Mouse (Mus musculus) ES-E14 (cell line): Measurements from ENCODE around the gene Loxl4. TPM values are rescaled to one million over a fixed set of nuclear protein-coding genes. Genes with fewer than 3 reads are reported as not detected.

Experiments used
- DNase-seq: peaks from one replicate; pipeline ENCODE4 v3.0.0-alpha.2; 2013; ENCODE audit warnings: low read depth, low spot score
- H3K27ac ChIP-seq: 2 replicates; pipeline ENCODE4 v1.5.1; 2012; ENCODE audit warnings: low read depth, mild to moderate bottlenecking, low read length, moderate library complexity, mixed read lengths; ENCODE audit not compliant: poor library complexity, insufficient read depth, severe bottlenecking
- H3K36me3 ChIP-seq: 2 replicates; pipeline ENCODE4 v1.6.1; 2012; ENCODE audit warnings: mild to moderate bottlenecking, low read length, moderate library complexity, mixed read lengths; ENCODE audit not compliant: control insufficient read depth, poor library complexity, insufficient read depth, severe bottlenecking
- H3K4me1 ChIP-seq, 2 experiments: fragments of 150-350 bp in 1 of 2; sonication (generic) in 1 of 2; 2 replicates each; pipeline ENCODE4 v1.6.1; 2012; ENCODE audit warnings: low read length in 2 of 2, mild to moderate bottlenecking in 1 of 2, mixed read lengths in 1 of 2; ENCODE audit not compliant: control insufficient read depth in 2 of 2, insufficient read depth in 2 of 2, poor library complexity in 1 of 2
- H3K4me3 ChIP-seq, 2 experiments: fragments of 150-350 bp in 1 of 2; sonication (generic) in 1 of 2; 2 replicates each; pipeline ENCODE4 v1.5.1; 2012; ENCODE audit warnings: low read length in 2 of 2, low read depth in 1 of 2, mild to moderate bottlenecking in 1 of 2, mixed read lengths in 1 of 2; ENCODE audit not compliant: insufficient read depth in 1 of 2, poor library complexity in 1 of 2, severe bottlenecking in 1 of 2
- H3K9ac ChIP-seq: 2 replicates; pipeline ENCODE4 v1.6.1; 2012; ENCODE audit warnings: low read depth, mild to moderate bottlenecking, low read length, mixed read lengths; ENCODE audit not compliant: poor library complexity, insufficient read depth, severe bottlenecking
- H3K9me3 ChIP-seq: fragments of 150-350 bp; sonication (generic); 2 replicates; pipeline ENCODE4 v1.6.1; 2012; ENCODE audit warnings: low read depth, mild to moderate bottlenecking, low read length; ENCODE audit not compliant: control insufficient read depth, insufficient read depth
- CHD2 ChIP-seq: IDR thresholded peaks from 2 replicates; pipeline ENCODE4 v1.6.1; 2014; ENCODE audit warnings: mild to moderate bottlenecking, low read depth, low read length, inconsistent platforms
- HCFC1 ChIP-seq: IDR thresholded peaks from 2 replicates; pipeline ENCODE4 v1.6.1; 2012; ENCODE audit warnings: low read length, inconsistent platforms, borderline replicate concordance; ENCODE audit not compliant: insufficient read depth
- MAFK ChIP-seq: IDR thresholded peaks from 2 replicates; pipeline ENCODE4 v1.6.1; 2014; ENCODE audit warnings: mild to moderate bottlenecking, low read depth, low read length, inconsistent platforms; ENCODE audit not compliant: insufficient read depth
- ZC3H11A ChIP-seq: IDR thresholded peaks from 2 replicates; pipeline ENCODE4 v1.6.1; 2012; ENCODE audit warnings: low read depth, mild to moderate bottlenecking, inconsistent platforms, low read length, borderline replicate concordance
- ZNF384 ChIP-seq: IDR thresholded peaks from 2 replicates; pipeline ENCODE4 v1.6.1; 2012; ENCODE audit warnings: low read depth, low read length, inconsistent platforms
- in situ Hi-C, 2 experiments: fragments of 600-800 bp; cut with MboI; formaldehyde crosslinking; loops; one replicate each; pipeline ENCODE4 v1.15.1; 2025; ENCODE audit warnings: low sequenced_read_pairs in 2 of 2, inconsistent platforms in 1 of 2; ENCODE audit not compliant: unreplicated experiment in 2 of 2
- total RNA-seq: library from RNA; depleted of rRNA; stranded (reverse); fragments of 300-350 nt; gene quantifications from 2 replicates; pipeline ENCODE4 v1.2.3, GENCODE M21; 2012

Gene Loxl4
- total RNA-seq, 1 experiment = 4.5 TPM

DNA sequence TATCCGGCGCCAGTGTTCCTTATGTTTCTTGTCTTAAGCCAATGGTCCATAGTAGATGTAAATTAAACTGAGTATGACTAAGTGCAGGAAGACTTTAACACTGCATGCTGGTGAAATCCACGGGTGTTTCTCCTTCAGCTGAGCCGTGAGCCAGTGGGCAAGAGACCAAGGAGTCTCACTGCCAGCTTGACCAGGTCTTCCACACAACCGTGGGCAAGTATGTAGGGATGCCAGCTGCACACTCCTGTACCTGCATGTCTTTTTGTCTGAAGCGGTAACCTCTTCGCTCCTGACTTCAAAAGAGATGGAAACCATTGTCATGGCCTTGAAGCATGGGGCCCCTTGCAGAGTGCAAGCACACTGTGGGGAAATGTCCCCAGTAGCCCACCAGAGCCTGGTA, 39.8 kb upstream of the Loxl4 start:
- Histone ChIP-seq H3K9me3 (no peaks in the 10 kb centered on the region), H3K27ac (no peak overlapping the region), H3K9ac (no peak overlapping the region), H3K36me3 (no peaks in the 10 kb centered on the region), H3K4me1 (no peaks in the 10 kb centered on the region), H3K4me3 (no peak overlapping the region)
- TF ChIP-seq MAFK = no peak
- TF ChIP-seq CHD2 = no peak
- no peak for TF ChIP-seq HCFC1
- TF ChIP-seq ZNF384 = no peak
- no peak for TF ChIP-seq ZC3H11A
- no peak for DNase-seq
- in situ Hi-C loops = loop anchor here in 1 of 2 experiments (10.0 kb wide), 1 partner anchor 458 kb away; no protein-coding TSS in a partner anchor

DNA sequence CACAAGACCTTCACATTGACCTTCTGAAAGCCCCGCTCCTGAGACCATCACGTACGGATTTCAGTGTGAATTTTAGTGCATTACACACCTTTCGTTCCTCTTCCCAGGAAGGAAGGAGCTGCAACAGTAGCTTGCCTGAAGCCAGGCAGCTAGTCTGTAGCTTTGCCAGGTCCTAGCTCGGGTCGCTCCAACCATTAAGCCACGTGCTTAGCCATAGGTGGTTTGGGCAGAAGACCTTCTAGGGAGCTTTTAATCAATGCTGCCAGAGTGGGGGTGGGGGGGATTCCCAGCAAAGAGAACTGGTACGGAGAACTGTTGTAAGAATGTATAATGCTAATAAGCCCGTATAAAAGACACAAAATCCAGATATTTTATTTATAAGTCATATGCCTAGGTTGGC, 27.6 kb upstream of the Loxl4 start:
- H3K9me3 ChIP-seq = no peaks in the 10 kb centered on the region
- no peak overlapping the region for H3K27ac ChIP-seq
- H3K36me3 ChIP-seq = no peaks in the 10 kb centered on the region
- H3K9ac ChIP-seq = no peak overlapping the region
- DNase-seq = no peak
- H3K4me1 ChIP-seq = no peaks in the 10 kb centered on the region
- H3K4me3 ChIP-seq = no peak overlapping the region
- TF ChIP-seq MAFK (no peak), HCFC1 (no peak), ZC3H11A (no peak), ZNF384 (no peak)
- in situ Hi-C loops = no loop called here

GRCm38 (mm10) chr19:42639544-42639943, 26.9 kb upstream of the Loxl4 start:
- Histone ChIP-seq H3K9ac (no peak overlapping the region), H3K4me3 (no peak overlapping the region), H3K4me1 (no peaks in the 10 kb centered on the region), H3K27ac (no peak overlapping the region), H3K36me3 (no peaks in the 10 kb centered on the region), H3K9me3 (no peaks in the 10 kb centered on the region)
- no peak for DNase-seq
- in situ Hi-C loops = no loop called here
- TF ChIP-seq CHD2 (no peak), MAFK (no peak), ZNF384 (no peak), HCFC1 (no peak), ZC3H11A (no peak)

GRCm38 (mm10) chr19:42638604-42639481, 26.2 kb upstream of the Loxl4 start:
- H3K4me1 ChIP-seq = no peaks in the 10 kb centered on the region
- TF ChIP-seq CHD2 = no peak
- in situ Hi-C loops = no loop called here
- H3K4me3 ChIP-seq = no peak overlapping the region
- H3K27ac ChIP-seq = no peak overlapping the region
- no peak for DNase-seq
- H3K9me3 ChIP-seq = no peaks in the 10 kb centered on the region
- no peaks in the 10 kb centered on the region for H3K36me3 ChIP-seq
- no peak overlapping the region for H3K9ac ChIP-seq

DNA sequence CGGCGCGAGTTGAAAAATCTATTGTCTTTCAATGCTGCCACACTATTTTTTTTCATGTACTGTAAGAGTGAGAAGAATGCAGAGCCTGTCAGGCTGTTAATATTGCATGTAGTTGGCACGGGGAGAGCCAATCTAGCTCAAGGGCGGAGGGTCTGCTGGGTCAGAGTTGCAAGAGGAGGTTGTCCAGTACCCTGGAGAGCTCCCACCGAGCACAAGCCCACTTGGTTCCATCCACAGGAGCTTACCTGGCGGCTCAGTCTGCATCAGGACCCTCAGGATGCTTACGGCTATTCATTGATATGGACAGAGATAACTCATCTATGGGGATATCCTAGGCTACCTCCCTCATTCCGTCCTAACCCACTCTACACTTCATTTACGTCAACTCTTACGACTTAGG, 24.0 kb upstream of the Loxl4 start:
- no peak overlapping the region for H3K4me3 ChIP-seq
- peak; percentile 43 for DNase-seq
- TF ChIP-seq ZC3H11A = no peak
- no peak for TF ChIP-seq ZNF384
- no peak for TF ChIP-seq CHD2
- no peak for TF ChIP-seq HCFC1
- no peak for TF ChIP-seq MAFK
- in situ Hi-C loops = no loop called here
- H3K27ac ChIP-seq = no peak overlapping the region
- no peaks in the 10 kb centered on the region for H3K9me3 ChIP-seq
- no peak overlapping the region for H3K9ac ChIP-seq
- no peaks in the 10 kb centered on the region for H3K36me3 ChIP-seq
- H3K4me1 ChIP-seq = peaks cover 0 to 3% of the 10 kb centered on the region in 2 experiments; a peak in 1 of 4 replicates
